Mouse (Mus musculus) cerebellum, adult 2 months (tissue): Measurements from ENCODE around the gene Zbtb38.

Experiments used
- CTCF ChIP-seq: fragments of 200-500 bp; IDR thresholded peaks from 2 replicates; pipeline ENCODE4 v1.5.1; 2011; ENCODE audit warnings: low read depth, mild to moderate bottlenecking, control low read depth, low read length, moderate library complexity, borderline replicate concordance; ENCODE audit not compliant: insufficient read depth
- POLR2A ChIP-seq: fragments of 200-500 bp; IDR thresholded peaks from 2 replicates; pipeline ENCODE4 v1.6.1; 2011; ENCODE audit warnings: low read length, control low read depth, borderline replicate concordance; ENCODE audit not compliant: insufficient read depth

GRCm38 (mm10) chr9:96783258-96783657 lies 30.6 kb upstream of the Zbtb38 start:
- TF ChIP-seq CTCF (no peak), POLR2A (no peak)
